Mouse (Mus musculus) intestine, embryonic 16.5 days (tissue): ENCODE results near the gene Kif1bp. TPM values are rescaled to one million over a fixed set of nuclear protein-coding genes. Genes with fewer than 3 reads are reported as not detected.
"Not testable (repeated sequence)": the region's sequence is repeated elsewhere in the genome, so short reads cannot be mapped to it uniquely, and the experiment has no call there.

Experiments used
- ATAC-seq: fragments of 200-750 bp; cut with Nextera tagmentation; 2 replicates; pipeline ENCODE4 v1.8.0; 2017; ENCODE audit warnings: moderate TSS enrichment, moderate library complexity
- H3K27ac ChIP-seq: fragments of 300-500 bp; sonication (generic); 2 replicates; pipeline ENCODE4 v1.5.1; 2014; ENCODE audit warnings: mild to moderate bottlenecking, low read length
- H3K27me3 ChIP-seq: fragments of 300-500 bp; sonication (generic); replicated peaks from 2 replicates; pipeline ENCODE4 v1.6.1; 2014; ENCODE audit warnings: low read length, control low read depth, mixed read lengths; ENCODE audit not compliant: control insufficient read depth, insufficient read depth
- H3K36me3 ChIP-seq: fragments of 300-500 bp; sonication (generic); 2 replicates; pipeline ENCODE4 v1.6.1; 2014; ENCODE audit warnings: low read length, control low read depth; ENCODE audit not compliant: control insufficient read depth, insufficient read depth
- H3K4me1 ChIP-seq: fragments of 300-500 bp; sonication (generic); 2 replicates; pipeline ENCODE4 v1.6.1; 2014; ENCODE audit warnings: low read length, control low read depth, mixed read lengths; ENCODE audit not compliant: control insufficient read depth, insufficient read depth
- H3K4me2 ChIP-seq: fragments of 300-500 bp; sonication (generic); 2 replicates; pipeline ENCODE4 v1.6.1; 2014; ENCODE audit warnings: low read depth, low read length, control low read depth
- H3K4me3 ChIP-seq: fragments of 300-500 bp; sonication (generic); 2 replicates; pipeline ENCODE4 v1.5.1; 2014; ENCODE audit warnings: mild to moderate bottlenecking, low read length
- H3K9ac ChIP-seq: fragments of 300-500 bp; sonication (generic); 2 replicates; pipeline ENCODE4 v1.6.1; 2014; ENCODE audit warnings: low read depth, low read length
- H3K9me3 ChIP-seq: fragments of 300-500 bp; sonication (generic); 2 replicates; pipeline ENCODE4 v1.6.1; 2016; ENCODE audit warnings: low read length, control low read depth; ENCODE audit not compliant: control insufficient read depth
- WGBS: fragments of 180-500 bp; shearing (Covaris S2); extraction: QIAGEN DNeasy Blood & Tissue Kit; methylation state at CpG from one replicate; pipeline ENCODE4 v1.1.7; 2014; 5-methylcytosine and 5-hydroxymethylcytosine counted together
- polyA plus RNA-seq: library from polyadenylated mRNA; unstranded; fragments of >200 nt; fragmentation: Nextera tagmentation; extraction: Ambion mirVana; gene quantifications from 2 replicates; pipeline ENCODE4 v1.2.1, GENCODE M21; 2015

Kif1bp gene
- polyA plus RNA-seq, 1 experiment from 2014 or later = 23.0 TPM

DNA sequence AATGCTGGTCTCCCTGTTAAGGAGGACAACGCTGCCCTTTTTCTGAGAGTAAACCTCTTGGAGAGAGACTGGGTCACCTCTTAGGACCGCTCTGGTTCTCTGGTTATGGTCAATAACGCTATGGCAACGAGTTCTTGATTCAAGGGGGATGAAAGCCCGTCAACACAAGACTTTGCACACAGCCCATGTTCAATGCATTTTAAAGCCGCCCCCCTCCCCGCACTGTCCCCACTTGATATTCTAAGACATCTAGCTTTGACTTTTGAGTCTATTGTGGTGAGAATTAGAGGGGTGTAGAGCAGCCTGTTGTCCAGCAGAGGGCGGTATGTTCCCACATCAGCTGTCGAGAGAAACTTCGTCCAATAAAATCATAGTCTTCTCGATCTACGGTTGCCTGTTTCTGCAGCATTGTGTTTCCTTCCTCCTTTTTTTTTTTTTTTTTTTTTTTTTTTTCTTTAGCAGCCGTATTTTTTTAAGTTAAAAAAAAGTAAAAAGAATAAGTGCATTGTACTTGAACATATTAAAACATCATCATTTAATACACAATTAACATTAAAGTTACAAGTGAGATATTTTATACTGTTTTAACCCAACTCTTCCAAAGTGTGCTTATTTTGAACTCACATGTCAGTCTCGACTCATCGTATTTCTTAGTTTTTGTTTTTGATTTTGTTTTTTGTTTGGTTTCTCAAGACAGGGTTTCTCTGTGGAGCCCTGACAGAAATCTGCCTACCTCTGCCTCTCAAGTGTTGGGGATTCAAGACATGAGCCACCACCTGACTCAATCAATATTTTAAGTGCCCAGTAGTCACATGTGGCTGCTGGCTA lies 78.0 kb downstream of the Kif1bp start:
- Histone ChIP-seq H3K36me3 (no peaks in the 10 kb centered on the region), H3K4me2 (no peak overlapping the region), H3K4me1 (no peaks in the 10 kb centered on the region), H3K9ac (no peak overlapping the region), H3K4me3 (no peak overlapping the region), H3K27ac (no peak overlapping the region), H3K27me3 (no peaks in the 10 kb centered on the region), H3K9me3 (no peaks in the 10 kb centered on the region)
- WGBS = 25% methylated on average over 15 of the region's 15 CpGs
- peak; percentile 24 for ATAC-seq

DNA sequence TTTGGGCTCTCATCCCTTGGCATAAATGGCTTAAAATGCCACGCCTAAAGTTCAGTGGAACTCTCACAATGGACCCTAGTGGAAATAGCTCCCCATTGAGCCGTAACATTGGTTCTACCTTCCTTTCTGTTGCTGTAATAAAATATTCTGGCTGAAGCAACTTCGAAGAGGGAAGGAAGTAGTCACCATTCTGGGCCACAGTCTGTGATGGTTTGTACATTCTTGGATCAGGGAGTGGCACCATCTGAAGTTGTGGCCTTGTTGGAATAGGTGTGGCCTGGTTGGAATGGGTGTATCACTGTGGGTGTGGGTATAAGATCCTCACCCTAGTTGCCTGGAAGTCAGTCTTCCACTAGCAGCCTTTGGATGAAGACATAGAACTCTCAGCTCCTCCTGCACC lies 86.6 kb downstream of the Kif1bp start:
- not testable (repeated sequence) for H3K27me3 ChIP-seq, H3K9ac ChIP-seq, ATAC-seq, H3K9me3 ChIP-seq, H3K36me3 ChIP-seq, H3K27ac ChIP-seq, H3K4me2 ChIP-seq, H3K4me3 ChIP-seq, H3K4me1 ChIP-seq
- WGBS = 77% methylated on average over 3 of the region's 3 CpGs

Other genes starting within 250 kb of the Kif1bp start
- 25.5 and 27.6 TPM in 2 replicates for gene Hk1, start 198.5 kb downstream of the Kif1bp start, polyA plus RNA-seq
- gene Hkdc1, start 156.0 kb downstream of the Kif1bp start, polyA plus RNA-seq = 45.8 and 56.1 TPM in 2 replicates
- gene 4930507D05Rik, start 129.0 kb downstream of the Kif1bp start, polyA plus RNA-seq = 0.17 and 0.45 TPM in 2 replicates
- gene Supv3l1, start 128.7 kb downstream of the Kif1bp start, polyA plus RNA-seq = 29.3 and 33.2 TPM in 2 replicates
- 135 and 143 TPM in 2 replicates for gene Vps26a, start 91.7 kb downstream of the Kif1bp start, polyA plus RNA-seq
- 15.1 and 15.5 TPM in 2 replicates for gene Srgn, start 51.0 kb downstream of the Kif1bp start, polyA plus RNA-seq
- 15.5 and 17.0 TPM in 2 replicates for gene Ddx21, start 23.8 kb upstream of the Kif1bp start, polyA plus RNA-seq
- 94.5 and 96.3 TPM in 2 replicates for gene Ddx50, start 72.8 kb upstream of the Kif1bp start, polyA plus RNA-seq
- 1.6 and 1.7 TPM in 2 replicates for gene Stox1, start 147.7 kb upstream of the Kif1bp start, polyA plus RNA-seq
- 101 and 103 TPM in 2 replicates for gene Ccar1, start 213.8 kb upstream of the Kif1bp start, polyA plus RNA-seq